Mouse (Mus musculus) forebrain, embryonic 15.5 days (tissue): ENCODE measurements at regions not wholly inside any gene's neighbourhood (a gene's known extent, or its start where the extent isn't known, plus 50 kb on each side); places are given as distances from the start of the nearest gene placed in this dataset.

Source experiments
- ATAC-seq: fragments of 200-750 bp; cut with Nextera tagmentation; replicated peaks from 2 replicates; pipeline ENCODE4 v1.8.0; 2017; ENCODE audit warnings: mild to moderate bottlenecking, moderate TSS enrichment, moderate library complexity
- H3K27ac ChIP-seq: fragments of 300-500 bp; sonication (generic); replicated peaks from 2 replicates; pipeline ENCODE4 v1.5.1; 2015; ENCODE audit warnings: mild to moderate bottlenecking, inconsistent platforms
- H3K27me3 ChIP-seq: fragments of 300-500 bp; sonication (generic); 2 replicates; pipeline ENCODE4 v1.6.1; 2015; ENCODE audit warnings: inconsistent platforms
- H3K36me3 ChIP-seq: fragments of 300-500 bp; sonication (generic); 2 replicates; pipeline ENCODE4 v1.6.1; 2015; ENCODE audit warnings: mild to moderate bottlenecking, inconsistent platforms
- H3K4me1 ChIP-seq: fragments of 300-500 bp; sonication (generic); 2 replicates; pipeline ENCODE4 v1.6.1; 2015; ENCODE audit warnings: inconsistent platforms
- H3K4me2 ChIP-seq: fragments of 300-500 bp; sonication (generic); replicated peaks from 2 replicates; pipeline ENCODE4 v1.6.1; 2015; ENCODE audit warnings: mild to moderate bottlenecking, inconsistent platforms
- H3K4me3 ChIP-seq: fragments of 300-500 bp; sonication (generic); 2 replicates; pipeline ENCODE4 v1.5.1; 2015; ENCODE audit warnings: mild to moderate bottlenecking, inconsistent platforms
- H3K9ac ChIP-seq: fragments of 300-500 bp; sonication (generic); replicated peaks from 2 replicates; pipeline ENCODE4 v1.6.1; 2015; ENCODE audit warnings: mild to moderate bottlenecking, inconsistent platforms
- H3K9me3 ChIP-seq: fragments of 300-500 bp; sonication (generic); 2 replicates; pipeline ENCODE4 v1.6.1; 2016; ENCODE audit warnings: inconsistent platforms
- WGBS: fragments of 180-500 bp; shearing (Covaris S2); methylation state at CpG from one replicate; pipeline ENCODE4 v1.1.7; 2015; ENCODE audit warnings: mixed read lengths; 5-methylcytosine and 5-hydroxymethylcytosine counted together

GRCm38 (mm10) chr16:49965528-49966250 lies 165.4 kb downstream of the Cd47 start:
- no peaks in the 10 kb centered on the region for H3K27me3 ChIP-seq
- H3K9ac ChIP-seq, result no peak overlapping the region
- 25% methylated on average over 7 of the region's 7 CpGs for WGBS
- H3K9me3 ChIP-seq, result no peaks in the 10 kb centered on the region
- peaks cover 15% of the 10 kb centered on the region for H3K4me1 ChIP-seq
- peak; percentile 88 for ATAC-seq
- H3K4me2 ChIP-seq, result peak overlapping the region; percentile 21; the same call in 1 of the 2 replicates
- H3K36me3 ChIP-seq, result no peaks in the 10 kb centered on the region
- no peak overlapping the region for H3K4me3 ChIP-seq
- H3K27ac ChIP-seq, result 0 out of 2 replicates have a peak overlapping the region, but pooled peaks have one; percentile 39

- 0 out of 2 replicates have a peak, but pooled peaks have one; percentile 21 for ATAC-seq
- no peaks in the 10 kb centered on the region for H3K36me3 ChIP-seq
- no peaks in the 10 kb centered on the region for H3K27me3 ChIP-seq
- no peaks in the 10 kb centered on the region for H3K9me3 ChIP-seq
- peaks cover 15% of the 10 kb centered on the region for H3K4me1 ChIP-seq
- 60% methylated on average over 2 of the region's 2 CpGs for WGBS
- no peak overlapping the region for H3K9ac ChIP-seq
- H3K4me3 ChIP-seq, result no peak overlapping the region
- no peak overlapping the region for H3K27ac ChIP-seq
- H3K4me2 ChIP-seq, result no peak overlapping the region
These were observed 165.9 kb downstream of the Cd47 start for GRCm38 (mm10) chr16:49966251-49966588.

GRCm38 (mm10) chr16:49967110-49967509 lies 166.8 kb downstream of the Cd47 start:
- ATAC-seq, result no peak
- H3K4me2 ChIP-seq, result no peak overlapping the region
- no peaks in the 10 kb centered on the region for H3K27me3 ChIP-seq
- H3K36me3 ChIP-seq, result no peaks in the 10 kb centered on the region
- H3K27ac ChIP-seq, result no peak overlapping the region
- H3K4me1 ChIP-seq, result peaks cover 15% of the 10 kb centered on the region
- H3K9ac ChIP-seq, result no peak overlapping the region
- H3K4me3 ChIP-seq, result no peak overlapping the region
- no peaks in the 10 kb centered on the region for H3K9me3 ChIP-seq
- 63% methylated on average over 7 of the region's 7 CpGs for WGBS

- Histone ChIP-seq H3K4me3 (no peak overlapping the region), H3K36me3 (no peaks in the 10 kb centered on the region), H3K9me3 (no peaks in the 10 kb centered on the region), H3K27me3 (no peaks in the 10 kb centered on the region), H3K4me2 (no peak overlapping the region), H3K9ac (no peak overlapping the region), H3K27ac (no peak overlapping the region), H3K4me1 (peaks cover 15% of the 10 kb centered on the region)
- WGBS, result 71% methylated on average over 4 of the region's 4 CpGs
- no peak for ATAC-seq
These were observed 168.0 kb downstream of the Cd47 start for GRCm38 (mm10) chr16:49968291-49968870.

- H3K27ac ChIP-seq, result no peak overlapping the region
- no peaks in the 10 kb centered on the region for H3K36me3 ChIP-seq
- no peaks in the 10 kb centered on the region for H3K27me3 ChIP-seq
- peaks cover 15% of the 10 kb centered on the region for H3K4me1 ChIP-seq
- H3K4me3 ChIP-seq, result no peak overlapping the region
- H3K9me3 ChIP-seq, result no peaks in the 10 kb centered on the region
- no peak for ATAC-seq
- WGBS, result 90% methylated on average over 4 of the region's 4 CpGs
- H3K9ac ChIP-seq, result no peak overlapping the region
- no peak overlapping the region for H3K4me2 ChIP-seq
These were observed 168.7 kb downstream of the Cd47 start for GRCm38 (mm10) chr16:49969035-49969434.

GRCm38 (mm10) chr16:49969693-49970296 lies 169.5 kb downstream of the Cd47 start:
- Histone ChIP-seq H3K27me3 (no peaks in the 10 kb centered on the region), H3K36me3 (no peaks in the 10 kb centered on the region), H3K9ac (no peak overlapping the region), H3K4me3 (no peak overlapping the region), H3K27ac (no peak overlapping the region), H3K9me3 (no peaks in the 10 kb centered on the region), H3K4me1 (peaks cover 15% of the 10 kb centered on the region), H3K4me2 (no peak overlapping the region)
- ATAC-seq, result no peak; the same call in 1 of the 2 replicates
- 81% methylated on average over 2 of the region's 2 CpGs for WGBS

GRCm38 (mm10) chr16:49970297-49970804 lies 170.0 kb downstream of the Cd47 start:
- H3K4me1 ChIP-seq, result peaks cover 13% of the 10 kb centered on the region
- WGBS, result 61% methylated on average over 2 of the region's 2 CpGs
- H3K27me3 ChIP-seq, result no peaks in the 10 kb centered on the region
- no peak overlapping the region for H3K9ac ChIP-seq
- no peak overlapping the region for H3K4me2 ChIP-seq
- H3K9me3 ChIP-seq, result no peaks in the 10 kb centered on the region
- no peak overlapping the region for H3K4me3 ChIP-seq
- no peaks in the 10 kb centered on the region for H3K36me3 ChIP-seq
- H3K27ac ChIP-seq, result no peak overlapping the region
- peak; percentile 73 for ATAC-seq

- Histone ChIP-seq H3K4me2 (no peak overlapping the region), H3K27ac (no peak overlapping the region), H3K4me3 (no peak overlapping the region), H3K9me3 (no peaks in the 10 kb centered on the region), H3K36me3 (no peaks in the 10 kb centered on the region), H3K9ac (no peak overlapping the region), H3K4me1 (peaks cover 6% of the 10 kb centered on the region), H3K27me3 (no peaks in the 10 kb centered on the region)
- WGBS, result 91% methylated on average over 3 of the region's 3 CpGs
- ATAC-seq, result no peak
These were observed 170.8 kb downstream of the Cd47 start for GRCm38 (mm10) chr16:49971141-49971555.

GRCm38 (mm10) chr16:49977276-49977675 lies 176.9 kb downstream of the Cd47 start:
- Histone ChIP-seq H3K4me1 (peaks cover 16% of the 10 kb centered on the region), H3K27ac (no peak overlapping the region), H3K4me3 (no peak overlapping the region), H3K9me3 (no peaks in the 10 kb centered on the region), H3K27me3 (no peaks in the 10 kb centered on the region), H3K36me3 (no peaks in the 10 kb centered on the region), H3K4me2 (no peak overlapping the region), H3K9ac (no peak overlapping the region)
- 87% methylated on average over 2 of the region's 2 CpGs for WGBS
- no peak for ATAC-seq

GRCm38 (mm10) chr16:49979426-49979940 lies 179.2 kb downstream of the Cd47 start:
- Histone ChIP-seq H3K4me3 (no peak overlapping the region), H3K4me2 (no peak overlapping the region), H3K27ac (peak overlapping the region; percentile 79), H3K36me3 (no peaks in the 10 kb centered on the region), H3K4me1 (peaks cover 16% of the 10 kb centered on the region), H3K27me3 (no peaks in the 10 kb centered on the region), H3K9me3 (no peaks in the 10 kb centered on the region), H3K9ac (no peak overlapping the region)
- no peak for ATAC-seq
- 82% methylated on average over 4 of the region's 4 CpGs for WGBS

- H3K27ac ChIP-seq, result peak overlapping the region; percentile 79
- H3K27me3 ChIP-seq, result no peaks in the 10 kb centered on the region
- H3K4me3 ChIP-seq, result no peak overlapping the region
- H3K36me3 ChIP-seq, result no peaks in the 10 kb centered on the region
- ATAC-seq, result peak; percentile 93
- no peak overlapping the region for H3K9ac ChIP-seq
- H3K4me2 ChIP-seq, result peak overlapping the region; percentile 7; the same call in 1 of the 2 replicates
- H3K9me3 ChIP-seq, result no peaks in the 10 kb centered on the region
- H3K4me1 ChIP-seq, result peaks cover 16% of the 10 kb centered on the region
- WGBS, result 30% methylated on average over 10 of the region's 10 CpGs
These were observed 179.9 kb downstream of the Cd47 start for GRCm38 (mm10) chr16:49980178-49980646.

- H3K4me3 ChIP-seq, result no peak overlapping the region
- H3K4me1 ChIP-seq, result peaks cover 21% of the 10 kb centered on the region
- H3K4me2 ChIP-seq, result no peak overlapping the region
- H3K36me3 ChIP-seq, result no peaks in the 10 kb centered on the region
- no peak overlapping the region for H3K27ac ChIP-seq
- no peaks in the 10 kb centered on the region for H3K27me3 ChIP-seq
- 37% methylated on average over 4 of the region's 4 CpGs for WGBS
- no peaks in the 10 kb centered on the region for H3K9me3 ChIP-seq
- H3K9ac ChIP-seq, result no peak overlapping the region
- no peak for ATAC-seq
These were observed 181.8 kb downstream of the Cd47 start for GRCm38 (mm10) chr16:49982180-49982579.
